Mouse (Mus musculus) liver, adult 10 weeks (tissue): ENCODE data around the gene Hcls1. TPM values are rescaled to one million over a fixed set of nuclear protein-coding genes. Genes with fewer than 3 reads are reported as not detected.

Experiments used
- polyA plus RNA-seq: library from polyadenylated mRNA; stranded (reverse); fragments of 350-450 nt; fragmentation: Illumina TruSeq; extraction: RNeasy Lipid Tissue Mini Kit (QIAGEN cat#74804); gene quantifications from one replicate; pipeline ENCODE4 v1.2.3, GENCODE M21; 2014; ENCODE audit warnings: low read depth, low replicate concordance

Hcls1 gene
- polyA plus RNA-seq = 1.8 TPM

GRCm38 (mm10) chr16:36934841-36935620, at the start of gene Hcls1:
Hcls1 (plus strand) TSS chr16:36934983.

GRCm38 (mm10) chr16:36989999-36990625, 55.3 kb downstream of the Hcls1 start, which contains the start of gene Fbxo40:
Fbxo40 (minus strand) TSS chr16:36990467.

GRCm38 (mm10) chr16:37011061-37011921, 76.5 kb downstream of the Hcls1 start, which contains the start of gene Polq:
Polq (plus strand) TSS chr16:37011786.

Other genes starting within 250 kb of the Hcls1 start
- 0.16 TPM for gene Ildr1, start 241.0 kb upstream of the Hcls1 start, polyA plus RNA-seq
- gene Slc15a2, start 150.0 kb upstream of the Hcls1 start, polyA plus RNA-seq = 11.0 TPM
- gene Iqcb1, start 106.6 kb upstream of the Hcls1 start, polyA plus RNA-seq = 22.9 TPM
- 1.4 TPM for gene Eaf2, start 60.0 kb upstream of the Hcls1 start, polyA plus RNA-seq
- 14.9 TPM for gene Golgb1, start 59.8 kb upstream of the Hcls1 start, polyA plus RNA-seq
- gene Fbxo40, start 55.5 kb downstream of the Hcls1 start, polyA plus RNA-seq = 0.16 TPM
- gene Polq, start 76.8 kb downstream of the Hcls1 start, polyA plus RNA-seq = 0.11 TPM